Mouse (Mus musculus): Measurements from ENCODE around the gene Oxct2b.
A peak's percentile ranks its signal among the peaks of the same experiment; 100 is the strongest.
"Not testable (repeated sequence)": the region's sequence is repeated elsewhere in the genome, so short reads cannot be mapped to it uniquely, and the experiment has no call there.

Oxct2b gene

DNA sequence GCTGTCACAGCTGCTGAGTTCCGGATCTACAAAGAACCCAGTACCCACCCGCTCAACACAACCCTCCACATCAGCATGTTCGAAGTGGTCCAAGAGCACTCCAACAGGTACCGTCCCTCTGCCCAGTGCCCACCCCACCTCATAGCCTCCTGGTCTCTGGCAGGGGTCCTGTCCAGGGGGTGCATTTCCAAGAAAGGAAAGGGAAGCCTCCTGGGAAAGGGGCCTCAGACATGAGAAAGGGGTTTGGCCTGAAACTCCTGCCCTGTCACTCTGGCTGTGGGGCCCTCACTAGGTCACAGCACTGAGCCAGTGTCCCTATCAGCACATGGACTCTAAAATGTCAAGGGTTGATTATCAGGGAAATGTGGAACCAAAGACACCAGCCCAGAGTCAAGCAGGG lies 1.4 kb upstream of the Oxct2b start:
- DNase-seq (ENCODE audit: low spot score): not testable (repeated sequence)

DNA sequence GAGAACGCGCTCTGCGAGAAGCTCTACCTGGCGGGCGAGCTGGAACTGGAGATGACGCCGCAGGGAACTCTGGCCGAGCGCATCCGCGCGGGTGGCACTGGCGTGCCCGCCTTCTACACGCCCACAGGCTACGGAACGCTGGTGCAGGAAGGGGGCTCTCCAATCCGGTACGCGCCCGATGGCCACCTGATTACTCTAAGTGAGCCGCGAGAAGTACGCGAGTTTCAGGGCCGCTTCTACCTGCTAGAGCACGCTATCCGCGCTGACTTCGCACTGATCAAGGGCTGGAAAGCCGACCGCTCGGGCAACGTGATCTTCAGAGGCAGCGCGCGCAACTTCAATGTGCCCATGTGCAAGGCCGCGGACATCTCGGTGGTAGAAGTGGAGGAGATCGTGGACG lies 574 bp downstream of the Oxct2b start:
- not testable (repeated sequence) for DNase-seq (ENCODE audit: low spot score)

DNA sequence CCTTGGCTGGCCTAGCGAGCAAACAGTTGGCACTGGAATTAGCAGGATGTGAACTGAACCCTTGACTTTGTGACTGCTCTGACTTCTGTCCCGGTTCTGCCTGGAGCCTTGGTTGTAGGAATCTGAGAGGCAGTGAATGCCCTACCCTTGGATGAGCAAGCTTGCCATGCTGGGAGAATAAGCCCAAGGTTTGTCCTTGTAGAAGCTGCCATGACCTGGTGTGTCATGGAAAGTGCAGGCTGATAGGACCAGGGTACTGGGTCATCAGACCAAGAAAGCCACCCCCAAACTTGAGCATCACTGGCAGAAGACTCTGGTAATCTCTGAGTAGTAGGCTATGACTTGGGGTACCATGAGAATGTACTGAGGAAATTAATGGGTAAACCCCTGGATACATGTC lies 5.2 kb downstream of the Oxct2b start:
- DNase-seq (ENCODE audit: low spot score): no peak

DNA sequence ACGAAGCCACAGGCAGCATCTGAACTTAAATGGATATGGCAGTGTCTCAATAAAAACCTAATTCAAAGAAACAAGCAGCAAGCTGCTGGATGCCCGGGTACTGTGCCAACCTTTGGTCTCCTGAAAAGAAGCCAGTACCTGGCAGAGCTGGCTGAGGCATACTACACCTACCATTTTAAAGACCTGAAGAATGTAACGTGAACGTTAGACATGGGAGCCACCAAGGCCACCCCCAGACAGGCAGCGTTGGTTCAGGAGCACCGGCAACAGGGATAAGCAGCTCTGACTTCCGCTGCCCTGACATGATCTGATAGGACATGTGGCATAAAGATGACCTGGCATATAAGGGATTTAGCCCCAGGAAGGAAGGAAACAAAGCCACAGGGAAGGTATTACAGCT lies 10.6 kb downstream of the Oxct2b start:
- DNase-seq (ENCODE audit: low spot score): no peak

DNA sequence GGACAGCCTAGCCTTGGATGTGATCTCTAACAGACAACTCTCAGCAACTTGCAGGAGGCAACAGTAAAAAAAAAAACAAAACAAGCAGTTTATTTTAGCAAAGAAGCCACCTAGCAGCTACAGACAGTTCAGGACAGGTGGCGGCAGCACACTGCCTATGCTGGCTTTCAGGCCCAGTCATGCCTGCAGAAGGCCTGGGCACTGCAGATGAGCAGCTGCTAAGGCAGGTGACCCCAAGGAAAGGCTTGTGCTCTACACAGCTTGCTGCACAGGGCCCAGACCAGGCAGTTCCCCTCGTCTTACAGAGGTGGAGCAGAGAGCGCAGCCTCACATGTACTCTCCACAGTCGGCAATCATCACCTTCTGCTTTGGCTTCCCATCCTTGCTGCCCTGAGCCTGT lies 11.0 kb downstream of the Oxct2b start:
- DNase-seq (ENCODE audit: low spot score): no peak

DNA sequence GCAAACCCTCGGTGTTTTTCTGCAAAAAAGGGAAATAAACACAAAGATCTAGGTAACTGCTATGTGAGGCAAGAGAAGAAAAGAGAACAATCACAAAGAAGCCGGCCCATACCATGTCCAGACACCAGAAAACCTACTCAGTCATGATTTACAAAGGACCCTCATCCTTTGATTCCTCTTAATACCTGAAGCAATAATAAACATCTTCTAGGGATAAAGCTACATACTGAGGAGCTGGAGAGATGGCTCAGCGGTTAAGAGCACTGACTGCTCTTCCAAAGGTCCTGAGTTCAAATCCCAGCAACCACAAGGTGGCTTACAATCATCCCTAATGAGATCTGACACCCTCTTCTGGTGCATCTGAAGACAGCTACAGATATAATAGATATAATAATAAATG lies 21.5 kb downstream of the Oxct2b start:
- DNase-seq (ENCODE audit: low spot score): no peak

DNA sequence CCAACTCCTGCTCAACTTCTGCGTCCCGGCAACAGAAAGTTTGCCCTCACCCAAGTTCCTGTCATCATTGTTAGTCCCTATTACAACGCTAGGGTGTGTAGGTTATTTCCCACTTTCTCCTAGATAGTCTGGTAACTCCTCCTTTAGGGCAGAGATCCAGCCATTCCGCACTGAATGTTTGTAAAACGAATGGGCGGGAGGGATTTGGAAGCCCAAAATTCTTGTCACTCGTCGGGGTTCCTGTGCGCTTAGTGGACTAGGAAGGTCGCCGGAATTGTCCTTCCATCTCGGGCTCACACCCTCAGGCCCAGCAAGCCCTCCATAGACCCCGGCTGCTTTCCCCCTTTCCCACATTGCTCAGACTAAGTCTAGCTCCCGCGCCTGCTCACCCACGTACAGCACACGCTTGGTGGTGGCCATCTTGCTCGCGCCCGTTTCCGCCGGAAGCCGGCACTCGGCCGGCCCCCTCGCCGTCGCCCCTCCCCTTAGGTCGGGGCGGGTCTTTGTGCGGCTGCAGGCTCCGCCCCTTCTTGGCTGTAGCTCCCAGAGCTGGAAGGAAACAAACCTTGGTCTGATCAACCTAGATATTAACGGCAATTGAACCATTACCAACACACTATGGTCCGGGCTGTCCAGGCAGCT lies 23.6 kb downstream of the Oxct2b start, which contains the start of gene Ppie:
Ppie (minus strand) TSS at position 439 of the 642 bp plus-strand sequence.
- peak; percentile 82 for DNase-seq (ENCODE audit: low spot score)

DNA sequence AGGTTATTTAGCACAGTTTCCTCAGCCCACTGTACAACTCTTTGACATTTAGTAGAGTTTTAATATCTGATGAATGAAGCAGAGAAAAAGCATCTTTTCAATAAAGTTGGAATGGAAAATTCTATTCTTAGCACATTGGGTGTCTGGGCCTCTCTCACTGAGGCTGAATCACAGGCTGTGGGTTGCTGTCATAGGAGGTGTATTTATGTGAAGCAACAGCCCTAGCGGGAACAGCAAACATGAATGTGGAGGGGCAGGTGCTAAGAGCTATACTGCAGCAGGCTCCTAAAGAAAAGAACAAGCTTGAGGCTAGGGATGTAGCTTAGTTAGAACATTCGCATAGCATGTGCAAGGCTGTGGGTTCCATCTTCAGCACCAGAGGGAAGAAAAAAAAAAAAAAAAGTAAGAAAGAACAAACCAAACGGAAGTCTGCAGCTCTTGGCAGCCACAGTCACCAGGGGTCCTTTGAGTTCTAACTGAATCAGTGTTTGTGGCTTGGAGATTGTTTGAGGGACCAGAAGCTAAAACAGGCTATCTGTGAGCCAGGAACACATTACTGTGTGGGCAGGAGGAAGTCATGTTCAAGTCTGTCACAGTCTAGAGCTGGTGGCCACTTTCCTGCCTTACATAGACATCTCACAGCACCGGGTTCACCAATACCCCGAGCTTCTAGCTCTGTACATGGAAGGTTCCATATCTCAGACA lies 31.5 kb downstream of the Oxct2b start:
- DNase-seq (ENCODE audit: low spot score): no peak

DNA sequence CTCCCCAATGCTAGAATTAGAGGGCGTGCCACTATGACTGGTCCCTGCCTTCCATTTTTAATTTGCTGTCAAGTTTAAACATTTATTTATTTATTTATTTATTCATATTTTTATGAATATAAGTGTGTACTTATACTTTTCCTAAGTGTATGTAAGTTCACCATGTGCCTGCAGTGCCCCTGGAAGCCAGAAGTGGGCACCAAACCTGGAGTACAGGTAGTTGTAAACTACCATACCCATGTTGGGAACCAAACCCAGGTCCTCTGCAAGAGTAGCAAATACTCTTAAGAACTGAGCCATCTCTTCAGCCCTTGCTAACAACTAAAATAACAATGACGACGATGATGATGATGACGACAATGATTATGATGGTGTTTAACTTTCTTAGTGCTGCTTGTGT lies 35.9 kb downstream of the Oxct2b start:
- DNase-seq (ENCODE audit: low spot score): no peak

DNA sequence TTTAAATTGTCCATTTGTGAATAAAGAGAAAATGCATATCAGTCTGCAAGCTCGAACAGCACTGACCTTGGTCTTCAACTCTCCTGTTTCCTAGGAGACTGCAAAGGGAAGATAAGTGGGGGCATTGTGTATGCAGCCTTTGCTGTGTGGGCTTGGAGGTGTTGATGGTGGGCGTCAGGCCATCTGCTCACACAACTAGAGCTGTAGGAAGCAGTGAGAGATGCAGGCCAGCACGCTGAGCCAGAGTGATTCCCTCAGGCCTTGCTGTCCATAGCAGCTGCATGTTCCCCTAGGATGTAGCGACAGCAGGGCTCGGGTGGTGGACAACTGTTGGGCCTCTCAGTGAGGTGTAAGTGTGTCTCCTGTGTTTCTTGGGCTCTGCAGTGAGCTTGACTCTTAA lies 36.9 kb downstream of the Oxct2b start:
- DNase-seq (ENCODE audit: low spot score): no peak

DNA sequence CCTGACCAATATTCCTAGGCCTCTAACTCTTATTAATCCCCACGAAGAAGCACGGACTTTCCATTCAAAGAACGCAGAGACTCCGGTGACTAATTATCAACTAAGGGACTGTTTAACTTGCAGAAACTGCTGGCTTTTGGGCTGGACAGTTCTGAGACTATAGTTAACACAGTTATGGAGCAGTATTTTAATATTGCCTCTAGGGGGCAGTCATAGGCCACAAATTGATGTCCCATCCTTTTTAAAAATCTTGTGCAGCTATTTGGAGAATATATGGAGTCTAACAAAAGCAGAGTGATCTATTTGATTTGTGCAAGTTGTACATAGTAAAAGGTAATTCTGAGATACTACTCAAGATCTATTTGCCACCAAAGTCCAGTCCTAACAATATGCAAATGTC lies 38.9 kb downstream of the Oxct2b start:
- DNase-seq (ENCODE audit: low spot score): peak; percentile 21

DNA sequence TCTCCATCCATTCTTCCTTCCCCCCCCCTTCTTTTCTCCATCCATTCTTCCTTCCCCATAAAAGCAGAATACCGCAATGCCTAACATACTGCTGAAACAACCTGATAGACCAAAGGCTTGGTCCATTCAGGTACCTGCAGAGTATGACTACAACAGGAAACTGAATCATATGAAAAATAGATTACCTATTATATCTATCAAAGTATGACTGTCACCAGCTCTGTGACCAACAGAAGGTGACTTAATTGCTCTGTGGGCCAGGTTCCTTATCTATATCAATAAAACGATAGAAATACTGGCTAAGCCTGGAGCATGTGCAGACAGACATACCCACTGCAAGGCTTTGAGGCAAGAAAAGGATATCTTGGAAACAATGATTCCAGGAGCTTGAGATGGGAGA lies 39.4 kb downstream of the Oxct2b start:
- no peak for DNase-seq (ENCODE audit: low spot score)

DNA sequence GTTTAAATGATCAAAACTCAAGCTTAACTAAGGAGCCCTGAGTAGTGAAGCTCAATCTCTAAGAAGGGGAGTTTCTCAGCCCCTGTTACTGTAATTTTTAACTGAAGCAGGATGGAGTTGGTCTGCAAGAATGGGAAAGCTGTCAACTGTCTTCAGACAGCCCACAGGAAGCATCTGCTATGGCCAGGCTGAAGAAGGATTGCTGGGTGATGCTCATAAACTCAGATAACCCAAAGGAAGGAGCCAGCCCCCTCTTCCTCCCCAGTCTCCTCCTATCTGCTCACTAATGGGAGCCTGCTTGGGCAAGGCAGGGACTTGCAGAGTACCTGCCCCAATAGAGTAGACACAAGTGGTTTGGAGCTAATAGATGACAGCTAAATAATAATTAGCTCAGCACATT lies 39.8 kb downstream of the Oxct2b start:
- no peak for DNase-seq (ENCODE audit: low spot score)

DNA sequence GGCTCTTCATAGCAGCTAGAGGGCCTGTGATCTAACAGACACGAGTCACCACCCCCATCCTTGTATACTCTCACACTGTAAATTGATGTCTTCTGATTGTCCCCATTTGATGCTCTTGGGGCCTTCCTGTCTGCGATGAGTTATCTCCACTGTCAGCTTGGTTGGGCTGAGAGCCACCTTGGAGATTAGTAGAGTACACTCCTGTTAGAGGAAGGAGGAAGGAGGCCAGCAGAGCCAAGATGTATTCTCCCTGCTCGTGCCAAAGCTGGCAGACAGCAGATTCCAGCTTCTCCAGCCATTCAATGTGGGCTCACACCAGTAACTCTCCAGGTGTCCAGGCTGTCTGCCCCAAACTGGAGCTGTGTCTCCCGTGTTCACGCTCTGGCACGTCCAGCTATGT lies 44.5 kb downstream of the Oxct2b start:
- DNase-seq (ENCODE audit: low spot score): no peak

DNA sequence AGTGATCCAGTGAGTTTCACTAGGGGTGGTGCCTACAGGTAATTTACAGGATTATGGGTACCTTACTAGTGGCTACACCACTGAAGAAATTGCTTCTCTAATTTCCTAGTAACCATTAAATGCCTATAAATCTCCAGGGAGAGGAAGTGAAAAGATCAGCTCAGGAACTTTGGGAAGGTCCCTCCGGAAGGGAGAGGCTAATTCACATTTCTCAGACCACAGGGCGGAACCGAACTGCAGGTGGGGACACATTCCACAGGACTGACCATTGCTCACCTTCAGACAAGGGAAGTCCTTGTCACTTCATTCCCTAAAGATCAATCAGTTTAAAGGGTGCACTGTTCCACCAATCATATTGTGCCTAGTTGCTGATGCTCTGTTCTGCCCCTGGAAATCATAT lies 45.2 kb downstream of the Oxct2b start:
- not testable (repeated sequence) for DNase-seq (ENCODE audit: low spot score)

DNA sequence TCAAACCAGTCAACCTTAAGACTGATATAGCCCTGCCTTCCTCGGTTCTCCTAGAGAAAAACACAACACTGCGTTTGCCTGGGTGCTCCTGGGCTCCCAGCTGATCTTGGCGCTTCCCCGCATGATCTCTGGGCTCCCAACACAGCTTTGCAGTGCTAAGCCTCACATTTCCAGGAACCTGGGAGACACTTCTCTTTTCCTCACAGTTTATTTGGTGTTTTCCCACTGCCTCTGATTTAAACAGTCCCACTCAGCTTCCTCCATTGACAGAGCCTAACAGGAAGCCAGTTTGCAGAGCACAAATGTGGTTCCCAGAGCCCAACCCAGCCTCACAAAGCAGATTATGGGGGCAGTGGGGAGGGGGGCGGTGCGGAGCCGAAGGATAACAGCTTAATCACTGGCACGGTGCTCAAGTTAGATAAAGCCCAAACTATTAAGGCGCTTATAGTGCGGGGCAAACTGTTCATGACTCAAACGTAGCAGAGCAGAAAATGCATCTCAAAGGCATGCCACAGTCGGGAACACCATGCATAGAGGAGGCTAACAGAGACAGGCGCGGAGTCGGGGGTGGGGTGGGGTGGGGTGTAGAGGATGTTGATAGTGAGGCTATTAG lies 46.3 kb downstream of the Oxct2b start:
- no peak for DNase-seq (ENCODE audit: low spot score)

DNA sequence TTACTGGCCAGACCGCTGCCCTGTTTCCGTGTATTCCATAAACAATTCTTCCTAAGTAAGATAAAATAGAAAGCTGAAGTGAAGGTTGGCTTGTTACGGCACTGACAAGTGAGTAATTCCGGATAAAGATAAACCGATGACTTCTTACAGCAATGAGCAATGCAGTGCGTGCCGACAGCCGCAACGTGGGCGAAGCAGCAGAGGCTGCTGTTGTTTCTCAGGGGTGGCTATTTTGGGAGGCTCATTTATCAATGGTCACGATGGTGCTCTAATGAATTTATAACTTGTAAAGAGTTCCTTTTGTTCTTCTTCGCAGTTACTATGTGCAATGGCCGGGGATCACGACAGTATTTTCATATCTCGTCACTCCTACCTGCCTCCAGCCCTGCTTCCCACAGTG lies 48.1 kb downstream of the Oxct2b start:
- no peak for DNase-seq (ENCODE audit: low spot score)
